In genomic region chr3:89801507-89801847, GRCm38 (mm10) we compare ENCODE assay signal across 11 mouse cellular contexts. TPM values are rescaled to one million over a fixed set of nuclear protein-coding genes. Genes with fewer than 3 reads are reported as not detected.
DNase-seq lines count a peak whose midpoint lies in the region; ATAC-seq lines count a peak whose summit lies in the region.
"Had no signal": no experiment of that assay in that cellular context is flagged by ENCODE, and none has a peak within 500 bp of the region (broad histone marks: within the 10 kb centered on the region; RNA-seq: fewer than 3 reads in every experiment).

No protein-coding gene starts in this region.

- no peaks in the 10 kb centered on the region for H3K4me1 ChIP-seq in embryonic facial prominence, embryonic 11.5 days (ENCODE audit: control insufficient read depth, insufficient read depth, low read length)
- peaks cover 7% of the 10 kb centered on the region for H3K4me1 ChIP-seq in embryonic facial prominence, embryonic 10.5 days
- 0 out of 2 replicates have a peak, but pooled peaks cover 5% of the 10 kb centered on the region for H3K4me1 ChIP-seq in intestine, embryonic 16.5 days (ENCODE audit: control insufficient read depth, insufficient read depth, low read length)
- H3K4me1 ChIP-seq in limb, embryonic 10.5 days = peaks cover 9% of the 10 kb centered on the region

- WGBS in embryonic facial prominence, embryonic 11.5 days = 32% methylated on average over 3 of the region's 3 CpGs
- WGBS in embryonic facial prominence, embryonic 10.5 days = 23% methylated on average over 3 of the region's 3 CpGs
- WGBS in intestine, embryonic 16.5 days = 17% methylated on average over 3 of the region's 3 CpGs
- 3% methylated on average over 3 of the region's 3 CpGs for WGBS in macrophage (ENCODE audit: missing documents)
- 37% methylated on average over 3 of the region's 3 CpGs for WGBS in limb, embryonic 10.5 days

- peak; percentile 19 for DNase-seq in embryonic facial prominence, embryonic 11.5 days (ENCODE audit: low spot score)
- no peak for DNase-seq in embryonic facial prominence, embryonic 10.5 days (ENCODE audit: low spot score)
- peak; percentile 91 for DNase-seq in ES-CJ7 (ENCODE audit: low read depth, low spot score)
- DNase-seq in limb, embryonic 10.5 days (ENCODE audit: low spot score) = no peak
- DNase-seq in right cerebral cortex, postnatal 10 days (ENCODE audit: low spot score in 2 of 2) = no peak
- no peak for DNase-seq in urinary bladder, postnatal 14 days (ENCODE audit: low spot score)
- DNase-seq: gastrocnemius, postnatal 14 days had no signal

- no peak overlapping the region for H3K4me3 ChIP-seq in embryonic facial prominence, embryonic 11.5 days (ENCODE audit: low read depth, low read length)
- no peak overlapping the region for H3K4me3 ChIP-seq in embryonic facial prominence, embryonic 10.5 days
- no peak overlapping the region for H3K4me3 ChIP-seq in intestine, embryonic 16.5 days (ENCODE audit: low read length)
- no peak overlapping the region for H3K4me3 ChIP-seq in macrophage (ENCODE audit: inconsistent target)
- H3K4me3 ChIP-seq in limb, embryonic 10.5 days = no peak overlapping the region

- no peaks in the 10 kb centered on the region for H3K9me3 ChIP-seq in embryonic facial prominence, embryonic 11.5 days (replicated peaks; ENCODE audit: control insufficient read depth, low read length)
- 0 out of 2 replicates have a peak, but pooled peaks cover 3% of the 10 kb centered on the region for H3K9me3 ChIP-seq in embryonic facial prominence, embryonic 10.5 days
- H3K9me3 ChIP-seq in intestine, embryonic 16.5 days (ENCODE audit: control insufficient read depth, low read length) = no peaks in the 10 kb centered on the region
- no peaks in the 10 kb centered on the region for H3K9me3 ChIP-seq in limb, embryonic 10.5 days (replicated peaks)
- H3K9me3 ChIP-seq: G1E had no signal

- H3K27ac ChIP-seq in embryonic facial prominence, embryonic 11.5 days (replicated peaks; ENCODE audit: low read depth, low read length) = no peak overlapping the region
- no peak overlapping the region for H3K27ac ChIP-seq in embryonic facial prominence, embryonic 10.5 days (replicated peaks)
- 0 out of 2 replicates have a peak overlapping the region, but pooled peaks have one; percentile 5 for H3K27ac ChIP-seq in intestine, embryonic 16.5 days (ENCODE audit: low read length)
- H3K27ac ChIP-seq in macrophage = peak overlapping the region; percentile 59
- no peak overlapping the region for H3K27ac ChIP-seq in limb, embryonic 10.5 days
- H3K27ac ChIP-seq: liver, embryonic 14.5 days had no signal

- no peak for ATAC-seq in embryonic facial prominence, embryonic 11.5 days (replicated peaks; ENCODE audit: insufficient number of reproducible peaks, low FRiP score, low TSS enrichment, low read depth)
- peak; percentile 67; the same call in 1 of the 2 replicates for ATAC-seq in intestine, embryonic 16.5 days

- no peak overlapping the region for H3K4me2 ChIP-seq in embryonic facial prominence, embryonic 11.5 days (ENCODE audit: low read depth, low read length)
- H3K4me2 ChIP-seq in intestine, embryonic 16.5 days (ENCODE audit: low read depth, low read length) = no peak overlapping the region

- no peaks in the 10 kb centered on the region for H3K36me3 ChIP-seq in embryonic facial prominence, embryonic 11.5 days (replicated peaks; ENCODE audit: control insufficient read depth, insufficient read depth, low read depth, low read length)
- no peaks in the 10 kb centered on the region for H3K36me3 ChIP-seq in embryonic facial prominence, embryonic 10.5 days (replicated peaks)
- H3K36me3 ChIP-seq in intestine, embryonic 16.5 days (ENCODE audit: control insufficient read depth, insufficient read depth, low read length) = no peaks in the 10 kb centered on the region
- no peaks in the 10 kb centered on the region for H3K36me3 ChIP-seq in macrophage (ENCODE audit: inconsistent target)
- H3K36me3 ChIP-seq in limb, embryonic 10.5 days = no peaks in the 10 kb centered on the region
- H3K36me3 ChIP-seq: G1E had no signal

- H3K79me2 ChIP-seq in macrophage (ENCODE audit: inconsistent target) = no peaks in the 10 kb centered on the region

- no peak overlapping the region for H3K9ac ChIP-seq in embryonic facial prominence, embryonic 11.5 days (replicated peaks; ENCODE audit: low read length)
- no peak overlapping the region for H3K9ac ChIP-seq in intestine, embryonic 16.5 days (ENCODE audit: low read depth, low read length)
- H3K9ac ChIP-seq: liver, embryonic 14.5 days had no signal

- H3K27me3 ChIP-seq in embryonic facial prominence, embryonic 11.5 days (ENCODE audit: control insufficient read depth, insufficient read depth, low read length) = no peaks in the 10 kb centered on the region
- no peaks in the 10 kb centered on the region; the same call in 1 of the 2 replicates for H3K27me3 ChIP-seq in embryonic facial prominence, embryonic 10.5 days (replicated peaks; ENCODE audit: low read depth, poor library complexity, severe bottlenecking)
- H3K27me3 ChIP-seq in intestine, embryonic 16.5 days (replicated peaks; ENCODE audit: control insufficient read depth, insufficient read depth, low read length) = no peaks in the 10 kb centered on the region
- no peaks in the 10 kb centered on the region for H3K27me3 ChIP-seq in limb, embryonic 10.5 days (ENCODE audit: low read depth, poor library complexity, severe bottlenecking)

RNA-seq across cellular contexts. Expression of gene Ube2q1, which starts 28.1 kb away (rescaled TPM):
- polyA plus RNA-seq in embryonic facial prominence, embryonic 11.5 days (2014; fragmentation: Nextera tagmentation; extraction: Ambion mirVana) = 21.7 and 24.0 TPM in 2 replicates
- 12.7 and 13.2 TPM in 2 replicates for polyA plus RNA-seq in embryonic facial prominence, embryonic 10.5 days (2016; fragmentation: Nextera tagmentation; extraction: Ambion mirVana)
- 8.2 and 11.5 TPM in 2 replicates for polyA plus RNA-seq in intestine, embryonic 16.5 days (2015; fragmentation: Nextera tagmentation; extraction: Ambion mirVana)
- total RNA-seq in macrophage (2018; cell fraction: chromatin; rRNA removed) = 100 to 1,000 TPM in 10 of 26 experiments, 10 to 100 TPM in 16; 35.4 to 137 (median 77.0) TPM
- 100 to 1,000 TPM in 20 of 26 experiments, 10 to 100 TPM in 6; 75.1 to 133 (median 110) TPM for total RNA-seq in macrophage (2018; cell fraction: cytosol; rRNA removed)
- total RNA-seq in macrophage (2018; cell fraction: nucleus; rRNA removed) = 100 to 1,000 TPM in 7 of 26 experiments, 10 to 100 TPM in 19; 44.7 to 139 (median 80.3) TPM
- 104 to 201 TPM (median 119 TPM) in 3 replicates for polyA plus RNA-seq in macrophage (2018)
- 15.6 and 16.0 TPM in 2 replicates for polyA plus RNA-seq in limb, embryonic 10.5 days (2016; fragmentation: Nextera tagmentation; extraction: Ambion mirVana)

RNA-seq across cellular contexts. Expression of gene She, which starts 29.7 kb away (rescaled TPM):
- 2.7 and 3.2 TPM in 2 replicates for polyA plus RNA-seq in embryonic facial prominence, embryonic 11.5 days (2014; fragmentation: Nextera tagmentation; extraction: Ambion mirVana)
- 2.5 and 2.7 TPM in 2 replicates for polyA plus RNA-seq in embryonic facial prominence, embryonic 10.5 days (2016; fragmentation: Nextera tagmentation; extraction: Ambion mirVana)
- 2.3 and 2.6 TPM in 2 replicates for polyA plus RNA-seq in intestine, embryonic 16.5 days (2015; fragmentation: Nextera tagmentation; extraction: Ambion mirVana)
- not detected for total RNA-seq in macrophage (2018; cell fraction: chromatin; rRNA removed)
- total RNA-seq in macrophage (2018; cell fraction: cytosol; rRNA removed) = under 1 TPM in 8 of 26 experiments, not detected in 18; 0.03 to 0.05 (median 0.05) TPM
- total RNA-seq in macrophage (2018; cell fraction: nucleus; rRNA removed) = not detected
- polyA plus RNA-seq in macrophage (2018) = not detected in 3 replicates
- 2.8 and 3.1 TPM in 2 replicates for polyA plus RNA-seq in limb, embryonic 10.5 days (2016; fragmentation: Nextera tagmentation; extraction: Ambion mirVana)
- total RNA-seq: G1E had no signal
- polyA plus RNA-seq: G1E had no signal

RNA-seq across cellular contexts. Expression of gene Chrnb2, which starts 37.0 kb away (rescaled TPM):
- 2.9 and 3.7 TPM in 2 replicates for polyA plus RNA-seq in embryonic facial prominence, embryonic 11.5 days (2014; fragmentation: Nextera tagmentation; extraction: Ambion mirVana)
- 3.7 and 4.8 TPM in 2 replicates for polyA plus RNA-seq in embryonic facial prominence, embryonic 10.5 days (2016; fragmentation: Nextera tagmentation; extraction: Ambion mirVana)
- 1.5 and 1.7 TPM in 2 replicates for polyA plus RNA-seq in intestine, embryonic 16.5 days (2015; fragmentation: Nextera tagmentation; extraction: Ambion mirVana)
- 1 to 10 TPM in 13 of 26 experiments, under 1 TPM in 13; 0.29 to 1.7 (median 1.00) TPM for total RNA-seq in macrophage (2018; cell fraction: chromatin; rRNA removed)
- total RNA-seq in macrophage (2018; cell fraction: cytosol; rRNA removed) = under 1 TPM; 0.14 to 0.55 (median 0.27) TPM
- 1 to 10 TPM in 10 of 26 experiments, under 1 TPM in 16; 0.15 to 1.4 (median 0.89) TPM for total RNA-seq in macrophage (2018; cell fraction: nucleus; rRNA removed)
- polyA plus RNA-seq in macrophage (2018) = 0.20 to 0.30 TPM (median 0.26 TPM) in 3 replicates
- polyA plus RNA-seq in limb, embryonic 10.5 days (2016; fragmentation: Nextera tagmentation; extraction: Ambion mirVana) = 0.41 and 0.56 TPM in 2 replicates

Comparison
In these comparisons a context has a peak if more than half of its experiments do, and no peak if none do; other contexts are left out.
1. DNase-seq: peak in embryonic facial prominence, embryonic 11.5 days (single experiment) and ES-CJ7 (single experiment); none in embryonic facial prominence, embryonic 10.5 days (single experiment), limb, embryonic 10.5 days (single experiment), right cerebral cortex, postnatal 10 days (0 of 2) and urinary bladder, postnatal 14 days (single experiment).
2. H3K27ac ChIP-seq: peak in intestine, embryonic 16.5 days (single experiment) and macrophage (single experiment); none in embryonic facial prominence, embryonic 11.5 days (single experiment), embryonic facial prominence, embryonic 10.5 days (single experiment) and limb, embryonic 10.5 days (single experiment).